Mouse (Mus musculus): ENCODE results near the gene Fut8. TPM values are rescaled to one million over a fixed set of nuclear protein-coding genes. Genes with fewer than 3 reads are reported as not detected.

Gene Fut8
- polyA plus RNA-seq, 1 experiment from 2014 or later: 10.1 TPM

GRCm38 (mm10) chr12:77502243-77502642 lies 264.3 kb downstream of the Fut8 start:
- TF ChIP-seq CTCF (IDR thresholded peaks at IDR 0.05; ENCODE audit: low read depth): no peak
- Histone ChIP-seq H3K36me3 (ENCODE audit: control insufficient read depth, insufficient read depth) (no peaks in the 10 kb centered on the region), H3K27me3 (replicated peaks; ENCODE audit: control insufficient read depth, insufficient read depth, low read length) (no peaks in the 10 kb centered on the region), H3K4me2 (replicated peaks; ENCODE audit: low read depth) (no peak overlapping the region), H3K4me1 (replicated peaks; ENCODE audit: control insufficient read depth, insufficient read depth, low read length) (no peaks in the 10 kb centered on the region), H3K27ac (ENCODE audit: low read depth, low read length) (no peak overlapping the region), H3K4me3 (ENCODE audit: low read depth, low read length) (no peak overlapping the region), H3K9ac (ENCODE audit: low read depth, low read length) (no peak overlapping the region), H3K9me3 (ENCODE audit: control insufficient read depth) (no peaks in the 10 kb centered on the region)
- WGBS: 78% methylated on average over 3 of the region's 3 CpGs
- no peak for ATAC-seq

DNA sequence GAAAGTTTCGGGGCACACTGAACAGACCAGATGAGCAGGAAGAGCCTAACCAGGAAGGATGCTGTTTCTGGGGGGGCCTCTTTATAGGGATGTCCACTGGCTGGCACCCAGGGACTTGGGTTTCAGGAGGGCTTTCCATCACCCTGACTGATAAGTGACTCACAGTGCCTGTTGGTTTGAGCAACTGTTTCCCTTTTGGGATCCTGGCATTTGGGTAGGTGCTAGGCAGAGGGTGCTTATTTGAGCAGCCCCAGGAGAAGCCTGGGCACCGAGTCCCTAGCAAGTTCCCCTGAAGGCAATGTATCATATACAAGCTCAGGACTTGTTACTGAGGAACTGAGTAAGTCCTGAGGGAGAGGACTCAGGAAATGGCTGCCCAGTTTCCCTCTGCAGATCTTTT lies 267.5 kb downstream of the Fut8 start:
- Histone ChIP-seq H3K27ac (ENCODE audit: low read depth, low read length) (no peak overlapping the region), H3K36me3 (ENCODE audit: control insufficient read depth, insufficient read depth) (no peaks in the 10 kb centered on the region), H3K9me3 (ENCODE audit: control insufficient read depth) (no peaks in the 10 kb centered on the region), H3K4me2 (replicated peaks; ENCODE audit: low read depth) (no peak overlapping the region), H3K4me3 (ENCODE audit: low read depth, low read length) (no peak overlapping the region), H3K4me1 (replicated peaks; ENCODE audit: control insufficient read depth, insufficient read depth, low read length) (no peaks in the 10 kb centered on the region), H3K9ac (ENCODE audit: low read depth, low read length) (no peak overlapping the region), H3K27me3 (replicated peaks; ENCODE audit: control insufficient read depth, insufficient read depth, low read length) (no peaks in the 10 kb centered on the region)
- WGBS: 84% methylated on average over 2 of the region's 2 CpGs
- TF ChIP-seq CTCF (IDR thresholded peaks at IDR 0.05; ENCODE audit: low read depth): no peak
- ATAC-seq: no peak

DNA sequence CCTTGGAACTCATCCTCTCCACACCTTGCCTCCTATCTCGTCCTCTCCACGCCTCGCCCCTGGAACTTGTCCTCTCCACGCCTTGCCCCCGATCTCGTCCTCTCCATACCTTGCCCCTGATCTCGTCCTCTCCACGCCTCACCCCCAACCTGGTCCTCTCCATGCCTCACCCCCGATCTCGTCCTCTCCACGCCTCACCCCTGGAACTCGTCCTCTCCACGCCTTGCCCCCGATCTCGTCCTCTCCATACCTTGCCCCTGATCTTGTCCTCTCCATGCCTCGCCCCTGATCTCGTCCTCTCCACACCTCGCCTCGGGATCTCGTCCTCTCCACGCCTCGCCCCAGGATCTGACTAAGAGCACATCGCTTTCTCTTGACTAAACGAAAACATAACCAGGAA lies 269.8 kb downstream of the Fut8 start:
- no peaks in the 10 kb centered on the region for H3K4me1 ChIP-seq (replicated peaks; ENCODE audit: control insufficient read depth, insufficient read depth, low read length)
- no peak overlapping the region for H3K27ac ChIP-seq (ENCODE audit: low read depth, low read length)
- no peak overlapping the region for H3K4me3 ChIP-seq (ENCODE audit: low read depth, low read length)
- H3K27me3 ChIP-seq (replicated peaks; ENCODE audit: control insufficient read depth, insufficient read depth, low read length): no peaks in the 10 kb centered on the region
- TF ChIP-seq CTCF (IDR thresholded peaks at IDR 0.05; ENCODE audit: low read depth): no peak
- no peak for ATAC-seq
- H3K9me3 ChIP-seq (ENCODE audit: control insufficient read depth): no peaks in the 10 kb centered on the region
- H3K9ac ChIP-seq (ENCODE audit: low read depth, low read length): no peak overlapping the region
- no peaks in the 10 kb centered on the region for H3K36me3 ChIP-seq (ENCODE audit: control insufficient read depth, insufficient read depth)
- WGBS: 80% methylated on average over 24 of the region's 24 CpGs
- no peak overlapping the region for H3K4me2 ChIP-seq (replicated peaks; ENCODE audit: low read depth)

DNA sequence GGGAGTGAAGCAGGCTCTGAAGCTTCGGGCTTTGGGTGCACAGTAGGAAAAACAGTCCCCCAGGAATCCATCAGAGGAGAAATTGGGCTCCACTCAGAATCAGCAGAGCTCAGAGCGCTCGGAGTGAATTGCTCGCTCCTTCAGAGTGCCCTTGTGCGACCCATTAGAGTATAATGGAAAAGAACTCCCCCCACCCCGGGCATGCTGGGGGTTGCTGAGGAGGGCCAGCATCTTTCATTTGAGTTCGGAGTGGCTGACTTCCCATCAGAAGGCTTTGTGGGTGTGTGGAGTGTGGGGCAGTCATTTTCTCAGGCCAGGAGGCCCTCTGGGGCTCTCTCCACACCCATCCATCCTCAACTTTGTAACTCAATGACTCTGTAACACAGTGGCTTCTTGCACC lies 272.8 kb downstream of the Fut8 start:
- ATAC-seq: no peak
- Histone ChIP-seq H3K4me2 (replicated peaks; ENCODE audit: low read depth) (no peak overlapping the region), H3K9me3 (ENCODE audit: control insufficient read depth) (no peaks in the 10 kb centered on the region), H3K27ac (ENCODE audit: low read depth, low read length) (no peak overlapping the region), H3K4me1 (replicated peaks; ENCODE audit: control insufficient read depth, insufficient read depth, low read length) (no peaks in the 10 kb centered on the region), H3K9ac (ENCODE audit: low read depth, low read length) (no peak overlapping the region), H3K4me3 (ENCODE audit: low read depth, low read length) (no peak overlapping the region), H3K27me3 (replicated peaks; ENCODE audit: control insufficient read depth, insufficient read depth, low read length) (no peaks in the 10 kb centered on the region), H3K36me3 (ENCODE audit: control insufficient read depth, insufficient read depth) (no peaks in the 10 kb centered on the region)
- TF ChIP-seq CTCF (IDR thresholded peaks at IDR 0.05; ENCODE audit: low read depth): no peak
- 87% methylated on average over 7 of the region's 7 CpGs for WGBS

- H3K4me3 ChIP-seq (ENCODE audit: low read depth, low read length): no peak overlapping the region
- no peak for ATAC-seq
- H3K9me3 ChIP-seq (ENCODE audit: control insufficient read depth): no peaks in the 10 kb centered on the region
Observed at GRCm38 (mm10) chr12:77511206-77511605, 273.3 kb downstream of the Fut8 start.

DNA sequence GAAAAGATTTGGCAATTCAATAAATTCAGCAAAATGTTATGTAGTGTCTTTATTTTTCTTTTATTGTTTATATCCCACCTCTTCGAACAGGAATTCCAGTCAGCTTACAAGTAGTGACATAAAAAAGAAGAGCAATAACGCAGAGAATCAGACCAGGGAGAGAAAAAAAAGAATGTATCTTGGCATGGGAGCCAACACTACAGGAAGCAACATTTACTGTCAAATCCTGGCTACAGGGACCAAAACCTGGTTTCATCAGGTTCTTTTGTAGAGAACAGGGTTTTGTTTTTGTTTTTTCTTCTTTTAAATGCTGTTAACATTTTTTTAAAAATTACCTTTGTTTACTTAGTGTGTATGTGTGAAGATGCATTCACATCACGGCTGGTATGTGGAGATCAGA lies 273.7 kb downstream of the Fut8 start:
- H3K4me2 ChIP-seq (replicated peaks; ENCODE audit: low read depth): no peak overlapping the region

More at GRCm38 (mm10) chr12:77511206-77511605, 273.3 kb downstream of the Fut8 start:
- no peak overlapping the region for H3K9ac ChIP-seq (ENCODE audit: low read depth, low read length)
- H3K4me1 ChIP-seq (replicated peaks; ENCODE audit: control insufficient read depth, insufficient read depth, low read length): no peaks in the 10 kb centered on the region
- H3K36me3 ChIP-seq (ENCODE audit: control insufficient read depth, insufficient read depth): no peaks in the 10 kb centered on the region
- 79% methylated on average over 9 of the region's 9 CpGs for WGBS
- no peak for TF ChIP-seq CTCF (IDR thresholded peaks at IDR 0.05; ENCODE audit: low read depth)
- H3K27me3 ChIP-seq (replicated peaks; ENCODE audit: control insufficient read depth, insufficient read depth, low read length): no peaks in the 10 kb centered on the region
- H3K4me2 ChIP-seq (replicated peaks; ENCODE audit: low read depth): no peak overlapping the region
- H3K27ac ChIP-seq (ENCODE audit: low read depth, low read length): no peak overlapping the region

DNA sequence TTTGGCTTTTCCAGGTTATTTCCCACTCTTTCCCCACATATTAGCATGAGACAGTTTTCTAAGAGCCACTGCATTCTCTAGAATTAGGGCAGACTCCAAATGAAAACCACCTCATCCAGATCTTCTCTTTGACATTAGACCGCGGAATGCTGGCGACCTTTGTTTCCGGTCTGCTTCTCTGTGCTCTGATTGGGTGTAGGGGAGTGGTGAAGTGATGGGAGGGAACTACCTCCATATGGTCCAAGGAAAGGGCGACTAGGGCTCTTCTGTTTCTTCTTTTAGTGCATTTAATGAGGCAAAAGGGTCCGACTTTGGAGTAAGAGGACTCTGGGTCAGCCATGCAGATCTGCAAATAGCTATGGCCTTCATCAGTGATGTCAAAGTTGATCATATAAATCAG lies 278.9 kb downstream of the Fut8 start:
- no peak for ATAC-seq
- no peak overlapping the region for H3K4me3 ChIP-seq (ENCODE audit: low read depth, low read length)
- 85% methylated on average over 6 of the region's 6 CpGs for whole genome bisulfite sequencing
- no peak overlapping the region for H3K4me2 ChIP-seq (replicated peaks; ENCODE audit: low read depth)
- TF ChIP-seq CTCF (IDR thresholded peaks at IDR 0.05; ENCODE audit: low read depth): no peak
- H3K27me3 ChIP-seq (replicated peaks; ENCODE audit: control insufficient read depth, insufficient read depth, low read length): no peaks in the 10 kb centered on the region
- no peak overlapping the region for H3K27ac ChIP-seq (ENCODE audit: low read depth, low read length)
- H3K9ac ChIP-seq (ENCODE audit: low read depth, low read length): no peak overlapping the region
- H3K36me3 ChIP-seq (ENCODE audit: control insufficient read depth, insufficient read depth): no peaks in the 10 kb centered on the region
- H3K9me3 ChIP-seq (ENCODE audit: control insufficient read depth): no peaks in the 10 kb centered on the region
- H3K4me1 ChIP-seq (replicated peaks; ENCODE audit: control insufficient read depth, insufficient read depth, low read length): no peaks in the 10 kb centered on the region

More for the DNA sequence above, 273.7 kb downstream of the Fut8 start:
- Histone ChIP-seq H3K36me3 (ENCODE audit: control insufficient read depth, insufficient read depth) (no peaks in the 10 kb centered on the region), H3K27ac (ENCODE audit: low read depth, low read length) (no peak overlapping the region), H3K27me3 (replicated peaks; ENCODE audit: control insufficient read depth, insufficient read depth, low read length) (no peaks in the 10 kb centered on the region), H3K9ac (ENCODE audit: low read depth, low read length) (no peak overlapping the region), H3K4me1 (replicated peaks; ENCODE audit: control insufficient read depth, insufficient read depth, low read length) (no peaks in the 10 kb centered on the region), H3K4me3 (ENCODE audit: low read depth, low read length) (no peak overlapping the region), H3K9me3 (ENCODE audit: control insufficient read depth) (no peaks in the 10 kb centered on the region)
- no peak for ATAC-seq
- no peak for TF ChIP-seq CTCF (IDR thresholded peaks at IDR 0.05; ENCODE audit: low read depth)
- WGBS: 67% methylated on average over 3 of the region's 3 CpGs

Data from intestine, postnatal 0 days (tissue).